Mouse (Mus musculus) CD4-positive, CD25-positive, alpha-beta regulatory T cell, adult 9 weeks (primary cell): ENCODE data around the gene Cd5. TPM values are rescaled to one million over a fixed set of nuclear protein-coding genes. Genes with fewer than 3 reads are reported as not detected.

ENCODE experiments used
- polyA plus RNA-seq: library from polyadenylated mRNA; unstranded; fragments of 100-300 nt; shearing (Covaris generic); gene quantifications from one replicate; pipeline ENCODE4 v1.2.1, GENCODE M21; 2017

Gene Cd5
- polyA plus RNA-seq, result 623 TPM

GRCm38 (mm10) chr19:10738811-10739210 lies at the start of gene Cd5:
Gene Cd5, minus strand, starts transcription at chr19:10739002.

GRCm38 (mm10) chr19:10688537-10689352 lies 50.1 kb downstream of the Cd5 start, which contains the start of gene Vps37c:
Gene Vps37c, plus strand, starts transcription at chr19:10688735.

GRCm38 (mm10) chr19:10677915-10678771 lies 60.7 kb downstream of the Cd5 start, which contains the start of gene Pga5:
Gene Pga5, minus strand, starts transcription at chr19:10678071.

Other genes starting within 250 kb of the Cd5 start
- gene Cpsf7, start 213.7 kb downstream of the Cd5 start, polyA plus RNA-seq, result 39.2 TPM
- gene Sdhaf2, start 212.9 kb downstream of the Cd5 start, polyA plus RNA-seq, result 92.9 TPM
- 11.7 TPM for gene Tmem216, start 182.8 kb downstream of the Cd5 start, polyA plus RNA-seq
- gene Cyb561a3, start 161.8 kb downstream of the Cd5 start, polyA plus RNA-seq, result 48.9 TPM
- gene Tmem138, start 161.6 kb downstream of the Cd5 start, polyA plus RNA-seq, result 23.3 TPM
- gene Ddb1, start 133.7 kb downstream of the Cd5 start, polyA plus RNA-seq, result 197 TPM
- 11.5 TPM for gene Tkfc, start 133.3 kb downstream of the Cd5 start, polyA plus RNA-seq
- 0.37 TPM for gene Vwce, start 104.8 kb downstream of the Cd5 start, polyA plus RNA-seq
- not detected for gene Pga5, start 60.9 kb downstream of the Cd5 start, polyA plus RNA-seq
- gene Vps37c, start 50.3 kb downstream of the Cd5 start, polyA plus RNA-seq, result 26.5 TPM
- gene Cd6, start 91.1 kb upstream of the Cd5 start, polyA plus RNA-seq, result 713 TPM
- 1.3 TPM for gene Slc15a3, start 100.7 kb upstream of the Cd5 start, polyA plus RNA-seq
- 0.40 TPM for gene Tmem132a, start 130.9 kb upstream of the Cd5 start, polyA plus RNA-seq
- 58.9 TPM for gene Tmem109, start 143.0 kb upstream of the Cd5 start, polyA plus RNA-seq
- 86.7 TPM for gene Prpf19, start 156.2 kb upstream of the Cd5 start, polyA plus RNA-seq
- gene Zp1, start 181.6 kb upstream of the Cd5 start, polyA plus RNA-seq, result not detected
- not detected for gene Ptgdr2, start 198.2 kb upstream of the Cd5 start, polyA plus RNA-seq
- 23.3 TPM for gene Ccdc86, start 210.3 kb upstream of the Cd5 start, polyA plus RNA-seq
- gene Ms4a10, start 235.7 kb upstream of the Cd5 start, polyA plus RNA-seq, result not detected